In genomic region chr13:92337773-92338462, GRCm38 (mm10) we compare ENCODE assay signal across 22 mouse cellular contexts. TPM values are rescaled to one million over a fixed set of nuclear protein-coding genes. Genes with fewer than 3 reads are reported as not detected.
DNase-seq lines count a peak whose midpoint lies in the region; ATAC-seq and TF ChIP-seq lines count a peak whose summit lies in the region.
"Had no signal": no experiment of that assay in that cellular context is flagged by ENCODE, and none has a peak within 500 bp of the region (broad histone marks: within the 10 kb centered on the region; RNA-seq: fewer than 3 reads in every experiment).

No protein-coding gene starts in this region.

- no peaks in the 10 kb centered on the region for H3K4me1 ChIP-seq in forebrain, embryonic 16.5 days (replicated peaks; ENCODE audit: control insufficient read depth, insufficient read depth, low read length)
- no peaks in the 10 kb centered on the region for H3K4me1 ChIP-seq in forebrain, embryonic 11.5 days (replicated peaks; ENCODE audit: control insufficient read depth, insufficient read depth, low read length)
- H3K4me1 ChIP-seq: embryonic facial prominence, embryonic 15.5 days; forebrain, embryonic 10.5 days; hindbrain, embryonic 15.5 days had no signal

- no peaks in the 10 kb centered on the region for H3K27me3 ChIP-seq in forebrain, embryonic 16.5 days (replicated peaks; ENCODE audit: control insufficient read depth, insufficient read depth, low read length)
- H3K27me3 ChIP-seq in forebrain, embryonic 11.5 days (ENCODE audit: control insufficient read depth, insufficient read depth, low read length): no peaks in the 10 kb centered on the region
- H3K27me3 ChIP-seq in Patski: no peaks in the 10 kb centered on the region
- H3K27me3 ChIP-seq: embryonic facial prominence, embryonic 15.5 days; hindbrain, embryonic 15.5 days; megakaryocyte, embryonic 14.5 days had no signal

- H3K4me3 ChIP-seq in forebrain, embryonic 16.5 days (replicated peaks; ENCODE audit: low read length): no peak overlapping the region
- H3K4me3 ChIP-seq in forebrain, embryonic 11.5 days (ENCODE audit: low read depth, low read length): no peak overlapping the region
- no peak overlapping the region for H3K4me3 ChIP-seq in layer of hippocampus, adult 2 months
- H3K4me3 ChIP-seq: embryonic facial prominence, embryonic 15.5 days; forebrain, embryonic 10.5 days; hindbrain, embryonic 15.5 days; megakaryocyte, embryonic 14.5 days had no signal

- POLR2A ChIA-PET in Patski (lab: Charles Lee): no interaction called here

- 79% methylated on average over 6 of the region's 6 CpGs for WGBS in forebrain, embryonic 16.5 days
- 90% methylated on average over 6 of the region's 6 CpGs for WGBS in forebrain, embryonic 11.5 days

- H3K27ac ChIP-seq in forebrain, embryonic 16.5 days (ENCODE audit: low read length): no peak overlapping the region
- H3K27ac ChIP-seq in forebrain, embryonic 11.5 days (ENCODE audit: low read depth, low read length): no peak overlapping the region
- H3K27ac ChIP-seq in layer of hippocampus, adult 2 months: no peak overlapping the region
- H3K27ac ChIP-seq: embryonic facial prominence, embryonic 15.5 days; forebrain, embryonic 10.5 days; hindbrain, embryonic 15.5 days had no signal

- no peaks in the 10 kb centered on the region for H3K9me3 ChIP-seq in forebrain, embryonic 16.5 days (ENCODE audit: control insufficient read depth, low read length)
- no peaks in the 10 kb centered on the region for H3K9me3 ChIP-seq in forebrain, embryonic 11.5 days (ENCODE audit: control insufficient read depth, low read length)
- H3K9me3 ChIP-seq: embryonic facial prominence, embryonic 15.5 days; forebrain, embryonic 10.5 days; hindbrain, embryonic 15.5 days; megakaryocyte, embryonic 14.5 days had no signal

- no peak overlapping the region for H3K4me2 ChIP-seq in forebrain, embryonic 16.5 days (ENCODE audit: low read length)
- H3K4me2 ChIP-seq in forebrain, embryonic 11.5 days (ENCODE audit: low read depth, low read length, severe bottlenecking): no peak overlapping the region
- H3K4me2 ChIP-seq: embryonic facial prominence, embryonic 15.5 days; hindbrain, embryonic 15.5 days had no signal

- no peak for DNase-seq in forebrain, embryonic 11.5 days (ENCODE audit: low spot score)
- DNase-seq in layer of hippocampus, adult 2 months (ENCODE audit: low spot score in 2 of 2): no peak
- no peak for DNase-seq in layer of hippocampus, adult 9-10 months (ENCODE audit: low spot score)
- DNase-seq in 3T3-L1 (ENCODE audit: low read depth, low spot score) (peak; percentile 9), Patski (ENCODE audit: low read depth, low spot score) (no peak)
- no peak for DNase-seq in adrenal gland, adult (ENCODE audit: inconsistent age in 2 of 2, low spot score in 1 of 2)
- no peak for DNase-seq in gastrocnemius, postnatal 4 days (ENCODE audit: low spot score in 2 of 2)
- DNase-seq: cerebellum, adult 9-11 months; heart, postnatal 14 days; kidney, adult 11 months; kidney, postnatal 14 days; layer of hippocampus, adult 9-11 months; right cerebral cortex, postnatal 25 days; thymus, postnatal 36 days had no signal

- H3K9ac ChIP-seq in forebrain, embryonic 16.5 days (replicated peaks; ENCODE audit: low read depth, low read length): no peak overlapping the region
- no peak overlapping the region for H3K9ac ChIP-seq in forebrain, embryonic 11.5 days (ENCODE audit: low read length)
- H3K9ac ChIP-seq: embryonic facial prominence, embryonic 15.5 days; hindbrain, embryonic 15.5 days had no signal

- TF ChIP-seq CTCF in layer of hippocampus, adult 2 months (conservative IDR thresholded peaks at IDR 0.05): peak; percentile 74
- peak; percentile 22 for TF ChIP-seq CTCF in Patski (IDR thresholded peaks at IDR 0.05)

- CTCF ChIA-PET in Patski (lab: Charles Lee): interaction anchor here (1.9 kb wide), 1 partner anchor 433 kb away, joined by 4 read pairs; no protein-coding TSS in a partner anchor

- ATAC-seq in forebrain, embryonic 16.5 days: 0 out of 2 replicates have a peak, but pooled peaks have one; percentile 20
- no peak for ATAC-seq in forebrain, embryonic 11.5 days (replicated peaks; ENCODE audit: low FRiP score)
- ATAC-seq in Patski: no peak

- in situ Hi-C loops in Patski (cut with MboI; ENCODE audit: low pct_unique_long_range_greater_than_20kb): loop anchor here (5.0 kb wide), 1 partner anchor 431 kb away; no protein-coding TSS in a partner anchor

- no peaks in the 10 kb centered on the region; the same call in none of the 2 replicates for H3K36me3 ChIP-seq in forebrain, embryonic 16.5 days (ENCODE audit: control insufficient read depth, insufficient read depth)
- no peaks in the 10 kb centered on the region; the same call in 1 of the 2 replicates for H3K36me3 ChIP-seq in forebrain, embryonic 11.5 days (ENCODE audit: control insufficient read depth, insufficient read depth, low read length)

RNA-seq across cellular contexts. Expression of gene Dhfr, which starts 16.6 kb away (rescaled TPM):
- polyA plus RNA-seq in forebrain, embryonic 16.5 days (2015; fragmentation: Nextera tagmentation; extraction: Ambion mirVana): 7.9 and 8.8 TPM in 2 replicates
- 29.1 and 29.6 TPM in 2 replicates for polyA plus RNA-seq in forebrain, embryonic 11.5 days (2014; fragmentation: Nextera tagmentation; extraction: Ambion mirVana)
- 1 to 10 TPM; 1.3 to 1.5 TPM for total RNA-seq in layer of hippocampus, adult 2 months (2021)
- 7.8 TPM for polyA plus RNA-seq in Patski (2021)
- total RNA-seq in gastrocnemius, postnatal 4 days (2021): 1 to 10 TPM; 3.8 to 4.1 TPM

RNA-seq across cellular contexts. Expression of gene Msh3, which starts 16.9 kb away (rescaled TPM):
- 30.4 and 31.5 TPM in 2 replicates for polyA plus RNA-seq in forebrain, embryonic 16.5 days (2015; fragmentation: Nextera tagmentation; extraction: Ambion mirVana)
- 39.0 and 43.8 TPM in 2 replicates for polyA plus RNA-seq in forebrain, embryonic 11.5 days (2014; fragmentation: Nextera tagmentation; extraction: Ambion mirVana)
- 10 to 100 TPM; 24.6 to 27.8 TPM for total RNA-seq in layer of hippocampus, adult 2 months (2021)
- 19.0 TPM for polyA plus RNA-seq in Patski (2021)
- 10 to 100 TPM; 16.2 to 22.0 TPM for total RNA-seq in gastrocnemius, postnatal 4 days (2021)

RNA-seq across cellular contexts. Expression of gene Gm20379, which starts 32.1 kb away (rescaled TPM):
- polyA plus RNA-seq in forebrain, embryonic 16.5 days (2015; fragmentation: Nextera tagmentation; extraction: Ambion mirVana): 1.1 TPM in 2 replicates
- 1.3 and 1.9 TPM in 2 replicates for polyA plus RNA-seq in forebrain, embryonic 11.5 days (2014; fragmentation: Nextera tagmentation; extraction: Ambion mirVana)
- total RNA-seq in layer of hippocampus, adult 2 months (2021): not detected
- not detected for polyA plus RNA-seq in Patski (2021)
- not detected for total RNA-seq in gastrocnemius, postnatal 4 days (2021)
- total RNA-seq: adrenal gland, adult 18-20 months; gastrocnemius, adult 8-10 months; heart, postnatal 14 days; left cerebral cortex, postnatal 14 days had no signal
